Mouse (Mus musculus): ENCODE measurements at regions not wholly inside any gene's neighbourhood (a gene's known extent, or its start where the extent isn't known, plus 50 kb on each side); places are given as distances from the start of the nearest gene placed in this dataset.

DNA sequence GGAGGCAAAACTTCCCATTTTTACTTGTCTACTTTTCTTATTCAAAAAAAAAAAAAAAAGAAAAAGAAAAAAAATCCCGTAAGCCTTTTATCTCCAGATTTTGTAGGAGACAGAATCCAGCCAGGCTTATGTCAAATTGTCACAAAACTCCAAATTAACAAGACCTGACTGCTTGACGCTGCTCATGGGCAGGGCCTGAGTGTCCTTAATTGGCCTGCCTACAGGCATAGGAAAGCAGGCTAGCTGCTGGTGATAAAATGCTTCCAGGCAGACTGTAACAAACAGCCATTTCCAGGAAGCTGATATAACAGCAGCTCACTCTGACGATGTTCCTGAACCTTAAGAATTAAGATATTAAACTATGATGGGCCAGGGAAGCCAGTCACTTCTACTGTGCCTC lies 458.2 kb upstream of the Trpc7 start:
- TF ChIP-seq CTCF (IDR thresholded peaks at IDR 0.05; ENCODE audit: low read depth, low read length) (no peak), POLR2A (IDR thresholded peaks at IDR 0.05; ENCODE audit: borderline replicate concordance, low read depth, low read length) (no peak)

Data from bone marrow macrophage, adult 2 months (primary cell).